Mouse (Mus musculus): ENCODE measurements around the gene Vip. TPM values are rescaled to one million over a fixed set of nuclear protein-coding genes. Genes with fewer than 3 reads are reported as not detected.
A peak's percentile ranks its signal among the peaks of the same experiment; 100 is the strongest.

The Vip gene
- polyA plus RNA-seq, 1 experiment from 2014 or later, result 0.76 TPM

- 85% methylated on average over 3 of the region's 3 CpGs for WGBS
- Histone ChIP-seq H3K9ac (ENCODE audit: low read depth, low read length) (no peak overlapping the region), H3K27me3 (ENCODE audit: control insufficient read depth, insufficient read depth, low read length) (no peaks in the 10 kb centered on the region), H3K4me3 (ENCODE audit: low read depth, low read length) (no peak overlapping the region), H3K4me2 (replicated peaks; ENCODE audit: low read depth, low read length) (no peak overlapping the region), H3K4me1 (replicated peaks; ENCODE audit: control insufficient read depth, insufficient read depth, low read length) (no peaks in the 10 kb centered on the region), H3K36me3 (ENCODE audit: control insufficient read depth, insufficient read depth, low read length) (no peaks in the 10 kb centered on the region), H3K27ac (ENCODE audit: low read depth, low read length) (no peak overlapping the region), H3K9me3 (ENCODE audit: control insufficient read depth, low read length) (no peaks in the 10 kb centered on the region)
- DNase-seq (ENCODE audit: low spot score) (no peak), ATAC-seq (ENCODE audit: low FRiP score) (no peak)
These were observed 30.1 kb upstream of the Vip start for GRCm38 (mm10) chr10:5608874-5609273.

GRCm38 (mm10) chr10:5615186-5616040, 23.6 kb upstream of the Vip start:
- no peak overlapping the region for H3K4me3 ChIP-seq (ENCODE audit: low read depth, low read length)
- no peak overlapping the region for H3K9ac ChIP-seq (ENCODE audit: low read depth, low read length)
- no peaks in the 10 kb centered on the region for H3K4me1 ChIP-seq (replicated peaks; ENCODE audit: control insufficient read depth, insufficient read depth, low read length)
- no peaks in the 10 kb centered on the region for H3K36me3 ChIP-seq (ENCODE audit: control insufficient read depth, insufficient read depth, low read length)
- no peak overlapping the region for H3K27ac ChIP-seq (ENCODE audit: low read depth, low read length)
- no peaks in the 10 kb centered on the region for H3K27me3 ChIP-seq (ENCODE audit: control insufficient read depth, insufficient read depth, low read length)
- no peak overlapping the region for H3K4me2 ChIP-seq (replicated peaks; ENCODE audit: low read depth, low read length)
- WGBS, result 79% methylated on average over 13 of the region's 13 CpGs
- H3K9me3 ChIP-seq (ENCODE audit: control insufficient read depth, low read length), result no peaks in the 10 kb centered on the region
- DNase-seq (ENCODE audit: low spot score), result no peak
- ATAC-seq (ENCODE audit: low FRiP score), result peak; percentile 56; the same call in 1 of the 2 replicates

GRCm38 (mm10) chr10:5626268-5626667, 12.8 kb upstream of the Vip start:
- Histone ChIP-seq H3K36me3 (ENCODE audit: control insufficient read depth, insufficient read depth, low read length) (no peaks in the 10 kb centered on the region), H3K4me1 (replicated peaks; ENCODE audit: control insufficient read depth, insufficient read depth, low read length) (no peaks in the 10 kb centered on the region), H3K9ac (ENCODE audit: low read depth, low read length) (no peak overlapping the region), H3K27me3 (ENCODE audit: control insufficient read depth, insufficient read depth, low read length) (no peaks in the 10 kb centered on the region), H3K9me3 (ENCODE audit: control insufficient read depth, low read length) (no peaks in the 10 kb centered on the region), H3K4me3 (ENCODE audit: low read depth, low read length) (no peak overlapping the region), H3K4me2 (replicated peaks; ENCODE audit: low read depth, low read length) (no peak overlapping the region), H3K27ac (ENCODE audit: low read depth, low read length) (no peak overlapping the region)
- ATAC-seq (ENCODE audit: low FRiP score), result no peak
- 81% methylated on average over 5 of the region's 5 CpGs for WGBS
- DNase-seq (ENCODE audit: low spot score), result no peak

GRCm38 (mm10) chr10:5633672-5634200, 5.3 kb upstream of the Vip start:
- H3K4me1 ChIP-seq (replicated peaks; ENCODE audit: control insufficient read depth, insufficient read depth, low read length), result no peaks in the 10 kb centered on the region
- no peaks in the 10 kb centered on the region for H3K9me3 ChIP-seq (ENCODE audit: control insufficient read depth, low read length)
- DNase-seq (ENCODE audit: low spot score), result no peak
- no peak overlapping the region for H3K9ac ChIP-seq (ENCODE audit: low read depth, low read length)
- no peak for ATAC-seq (ENCODE audit: low FRiP score)
- no peaks in the 10 kb centered on the region for H3K36me3 ChIP-seq (ENCODE audit: control insufficient read depth, insufficient read depth, low read length)
- no peaks in the 10 kb centered on the region for H3K27me3 ChIP-seq (ENCODE audit: control insufficient read depth, insufficient read depth, low read length)
- no peak overlapping the region for H3K27ac ChIP-seq (ENCODE audit: low read depth, low read length)
- no peak overlapping the region for H3K4me2 ChIP-seq (replicated peaks; ENCODE audit: low read depth, low read length)
- no peak overlapping the region for H3K4me3 ChIP-seq (ENCODE audit: low read depth, low read length)
- WGBS, result 77% methylated on average over 4 of the region's 4 CpGs

GRCm38 (mm10) chr10:5634336-5634735, 4.7 kb upstream of the Vip start:
- ATAC-seq (ENCODE audit: low FRiP score), result 0 out of 2 replicates have a peak, but pooled peaks have one; percentile 22
- Histone ChIP-seq H3K4me3 (ENCODE audit: low read depth, low read length) (no peak overlapping the region), H3K27ac (ENCODE audit: low read depth, low read length) (no peak overlapping the region), H3K4me1 (replicated peaks; ENCODE audit: control insufficient read depth, insufficient read depth, low read length) (no peaks in the 10 kb centered on the region), H3K36me3 (ENCODE audit: control insufficient read depth, insufficient read depth, low read length) (no peaks in the 10 kb centered on the region), H3K27me3 (ENCODE audit: control insufficient read depth, insufficient read depth, low read length) (no peaks in the 10 kb centered on the region), H3K9me3 (ENCODE audit: control insufficient read depth, low read length) (no peaks in the 10 kb centered on the region), H3K9ac (ENCODE audit: low read depth, low read length) (no peak overlapping the region), H3K4me2 (replicated peaks; ENCODE audit: low read depth, low read length) (no peak overlapping the region)
- 45% methylated on average over 1 of the region's 1 CpGs for WGBS
- DNase-seq (ENCODE audit: low spot score), result peak; percentile 9

GRCm38 (mm10) chr10:5637322-5637721, 1.7 kb upstream of the Vip start:
- no peaks in the 10 kb centered on the region for H3K27me3 ChIP-seq (ENCODE audit: control insufficient read depth, insufficient read depth, low read length)
- ATAC-seq (ENCODE audit: low FRiP score) (no peak), DNase-seq (ENCODE audit: low spot score) (no peak)
- no peaks in the 10 kb centered on the region for H3K4me1 ChIP-seq (replicated peaks; ENCODE audit: control insufficient read depth, insufficient read depth, low read length)
- 80% methylated on average over 4 of the region's 4 CpGs for WGBS
- H3K4me2 ChIP-seq (replicated peaks; ENCODE audit: low read depth, low read length), result no peak overlapping the region
- no peak overlapping the region for H3K4me3 ChIP-seq (ENCODE audit: low read depth, low read length)
- H3K9me3 ChIP-seq (ENCODE audit: control insufficient read depth, low read length), result no peaks in the 10 kb centered on the region
- H3K36me3 ChIP-seq (ENCODE audit: control insufficient read depth, insufficient read depth, low read length), result no peaks in the 10 kb centered on the region
- no peak overlapping the region for H3K27ac ChIP-seq (ENCODE audit: low read depth, low read length)
- H3K9ac ChIP-seq (ENCODE audit: low read depth, low read length), result no peak overlapping the region

- WGBS, result 78% methylated on average over 2 of the region's 2 CpGs
- no peaks in the 10 kb centered on the region for H3K36me3 ChIP-seq (ENCODE audit: control insufficient read depth, insufficient read depth, low read length)
- H3K4me2 ChIP-seq (replicated peaks; ENCODE audit: low read depth, low read length), result no peak overlapping the region
- no peaks in the 10 kb centered on the region for H3K27me3 ChIP-seq (ENCODE audit: control insufficient read depth, insufficient read depth, low read length)
- ATAC-seq (ENCODE audit: low FRiP score) (no peak), DNase-seq (ENCODE audit: low spot score) (no peak)
- no peaks in the 10 kb centered on the region for H3K9me3 ChIP-seq (ENCODE audit: control insufficient read depth, low read length)
- H3K4me1 ChIP-seq (replicated peaks; ENCODE audit: control insufficient read depth, insufficient read depth, low read length), result no peaks in the 10 kb centered on the region
- no peak overlapping the region for H3K27ac ChIP-seq (ENCODE audit: low read depth, low read length)
- H3K9ac ChIP-seq (ENCODE audit: low read depth, low read length), result no peak overlapping the region
- H3K4me3 ChIP-seq (ENCODE audit: low read depth, low read length), result no peak overlapping the region
These were observed 42.3 kb downstream of the Vip start for GRCm38 (mm10) chr10:5681275-5681674.

- Histone ChIP-seq H3K27me3 (ENCODE audit: control insufficient read depth, insufficient read depth, low read length) (no peaks in the 10 kb centered on the region), H3K4me2 (replicated peaks; ENCODE audit: low read depth, low read length) (no peak overlapping the region), H3K9me3 (ENCODE audit: control insufficient read depth, low read length) (no peaks in the 10 kb centered on the region), H3K36me3 (ENCODE audit: control insufficient read depth, insufficient read depth, low read length) (no peaks in the 10 kb centered on the region), H3K27ac (ENCODE audit: low read depth, low read length) (no peak overlapping the region), H3K9ac (ENCODE audit: low read depth, low read length) (no peak overlapping the region), H3K4me1 (replicated peaks; ENCODE audit: control insufficient read depth, insufficient read depth, low read length) (no peaks in the 10 kb centered on the region), H3K4me3 (ENCODE audit: low read depth, low read length) (no peak overlapping the region)
- ATAC-seq (ENCODE audit: low FRiP score), result no peak
- WGBS, result 84% methylated on average over 6 of the region's 6 CpGs
- no peak for DNase-seq (ENCODE audit: low spot score)
These were observed 46.6 kb downstream of the Vip start for GRCm38 (mm10) chr10:5685608-5686007.

- Histone ChIP-seq H3K27me3 (ENCODE audit: control insufficient read depth, insufficient read depth, low read length) (no peaks in the 10 kb centered on the region), H3K36me3 (ENCODE audit: control insufficient read depth, insufficient read depth, low read length) (no peaks in the 10 kb centered on the region), H3K9ac (ENCODE audit: low read depth, low read length) (no peak overlapping the region), H3K4me1 (replicated peaks; ENCODE audit: control insufficient read depth, insufficient read depth, low read length) (no peaks in the 10 kb centered on the region), H3K4me2 (replicated peaks; ENCODE audit: low read depth, low read length) (no peak overlapping the region), H3K4me3 (ENCODE audit: low read depth, low read length) (no peak overlapping the region), H3K9me3 (ENCODE audit: control insufficient read depth, low read length) (no peaks in the 10 kb centered on the region), H3K27ac (ENCODE audit: low read depth, low read length) (no peak overlapping the region)
- no peak for ATAC-seq (ENCODE audit: low FRiP score)
- 89% methylated on average over 1 of the region's 1 CpGs for WGBS
- no peak for DNase-seq (ENCODE audit: low spot score)
These were observed 55.3 kb downstream of the Vip start for GRCm38 (mm10) chr10:5694351-5694750.
